Mouse (Mus musculus): ENCODE results near the gene Serpini1.
"Not testable (repeated sequence)": the region's sequence is repeated elsewhere in the genome, so short reads cannot be mapped to it uniquely, and the experiment has no call there.

Serpini1 gene

DNA sequence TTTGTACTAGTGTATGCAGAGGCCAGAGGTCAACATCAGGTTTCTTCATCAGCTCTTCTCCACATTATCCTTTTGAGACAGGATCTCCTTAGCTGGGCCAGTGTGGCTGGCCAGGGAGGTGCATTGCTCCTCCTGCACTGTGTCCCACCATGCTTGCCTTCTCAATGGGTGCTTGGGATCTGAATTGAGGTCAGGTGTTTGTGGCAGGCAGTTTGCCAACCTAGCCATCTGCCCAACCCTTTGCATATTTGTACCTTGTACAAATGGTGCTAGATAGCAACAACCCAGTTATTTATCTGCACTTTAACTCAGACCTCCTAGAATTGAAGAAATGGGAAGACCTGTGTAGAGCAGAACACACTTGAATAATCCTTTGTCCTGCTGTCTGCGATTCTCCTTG is 78.3 kb downstream of the Serpini1 start:
- no peak for DNase-seq (ENCODE audit: low spot score in 2 of 2)

DNA sequence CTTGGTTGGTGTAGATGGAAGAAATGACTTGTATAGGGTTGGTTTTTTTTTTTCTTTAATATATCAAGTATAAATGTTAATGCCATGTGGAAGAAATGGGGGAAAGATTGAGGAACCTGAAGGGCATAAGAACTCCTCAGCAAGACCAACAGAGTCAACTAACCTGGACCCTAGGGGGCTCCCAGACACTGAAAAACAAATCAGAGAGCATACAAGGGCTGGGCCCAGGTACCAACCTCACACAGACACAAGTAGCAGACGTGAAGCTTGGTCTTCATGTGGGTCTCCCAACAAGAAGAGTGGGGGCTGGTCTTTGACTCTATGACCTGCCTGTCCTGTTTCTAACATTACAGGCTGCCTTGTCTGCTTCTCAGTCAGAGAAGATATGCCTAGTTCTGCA is 82.2 kb downstream of the Serpini1 start:
- no peak for DNase-seq (ENCODE audit: low spot score in 2 of 2)

DNA sequence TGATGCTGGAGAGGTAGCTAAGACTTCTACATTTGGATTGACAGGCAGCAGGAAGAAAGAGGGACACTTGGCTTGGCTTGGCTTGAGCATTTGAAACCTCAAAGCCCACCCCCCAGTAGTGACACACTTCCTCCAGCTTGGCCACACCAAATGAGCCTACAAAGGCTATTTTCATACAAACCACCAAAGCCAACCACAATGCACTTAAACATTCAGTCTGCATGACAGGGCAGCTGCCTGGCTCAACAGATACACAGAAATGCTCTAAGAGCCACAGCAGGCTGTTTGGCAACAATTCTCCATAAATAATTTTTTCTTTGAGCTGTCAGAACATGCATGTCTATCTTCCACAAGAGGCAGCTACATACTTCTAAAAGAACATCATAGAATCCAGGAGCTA is 90.2 kb downstream of the Serpini1 start:
- DNase-seq (ENCODE audit: low spot score in 2 of 2), result no peak

DNA sequence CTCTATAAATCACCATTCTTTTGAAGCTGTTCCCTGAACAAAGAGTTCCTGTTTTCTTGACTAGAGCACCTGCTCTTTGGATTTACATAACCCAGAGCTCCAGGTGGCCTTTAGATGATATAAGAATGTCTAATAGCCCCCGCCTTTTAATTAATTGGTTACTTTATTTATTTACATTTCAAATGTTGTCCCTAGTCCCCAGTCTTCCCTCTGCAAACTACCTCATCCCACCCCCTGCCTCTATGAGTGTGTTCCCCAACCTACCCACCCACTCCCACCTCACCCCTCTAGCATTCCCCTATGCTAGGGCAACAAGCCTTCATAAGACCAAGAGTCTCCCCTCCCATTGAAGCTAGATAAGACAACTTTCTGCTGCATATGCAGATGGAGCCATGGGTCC is 90.9 kb downstream of the Serpini1 start:
- no peak for DNase-seq (ENCODE audit: low spot score in 2 of 2)

DNA sequence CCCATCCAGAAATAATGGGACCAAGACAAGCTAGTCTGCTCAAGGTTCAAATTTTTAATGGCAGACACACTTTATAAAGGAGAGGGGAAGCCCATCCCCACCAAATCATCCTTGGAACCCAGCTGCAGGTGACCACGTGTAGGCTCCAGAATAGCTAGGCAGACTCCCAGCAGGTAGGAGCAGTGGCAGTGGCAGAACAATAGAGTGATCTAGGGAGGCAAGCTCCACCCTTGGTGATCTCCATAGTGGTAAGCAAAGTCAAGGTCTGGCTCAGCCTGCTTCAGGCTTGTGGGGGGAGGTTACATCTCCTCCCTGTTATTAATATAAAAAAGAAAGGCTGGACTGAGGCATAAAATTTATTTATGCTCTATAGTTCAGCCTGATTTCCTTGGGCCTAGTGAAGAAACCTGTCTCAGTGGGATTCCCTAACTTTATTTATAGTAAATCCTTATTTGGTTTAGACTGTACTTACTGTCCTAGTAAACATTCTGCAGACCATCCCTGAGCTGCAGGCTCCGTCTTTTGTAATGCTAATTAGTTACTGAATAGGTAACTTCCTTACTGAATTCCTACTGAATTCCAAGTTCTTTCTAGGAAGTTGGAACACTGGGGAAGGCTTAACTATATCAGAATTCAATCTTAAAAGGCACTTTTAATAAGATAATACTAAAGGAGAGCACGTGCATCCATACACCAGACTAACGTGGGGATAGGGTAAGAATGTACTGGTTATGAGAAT is 93.2 kb downstream of the Serpini1 start:
- DNase-seq (ENCODE audit: low spot score in 2 of 2), result not testable (repeated sequence)

GRCm38 (mm10) chr3:75651603-75652115 is 94.3 kb downstream of the Serpini1 start:
- DNase-seq (ENCODE audit: low spot score in 2 of 2), result no peak

GRCm38 (mm10) chr3:75653901-75654300 is 96.6 kb downstream of the Serpini1 start:
- DNase-seq (ENCODE audit: low spot score in 2 of 2), result not testable (repeated sequence)

GRCm38 (mm10) chr3:75655578-75656344 is 98.4 kb downstream of the Serpini1 start:
- DNase-seq (ENCODE audit: low spot score in 2 of 2), result no peak

DNA sequence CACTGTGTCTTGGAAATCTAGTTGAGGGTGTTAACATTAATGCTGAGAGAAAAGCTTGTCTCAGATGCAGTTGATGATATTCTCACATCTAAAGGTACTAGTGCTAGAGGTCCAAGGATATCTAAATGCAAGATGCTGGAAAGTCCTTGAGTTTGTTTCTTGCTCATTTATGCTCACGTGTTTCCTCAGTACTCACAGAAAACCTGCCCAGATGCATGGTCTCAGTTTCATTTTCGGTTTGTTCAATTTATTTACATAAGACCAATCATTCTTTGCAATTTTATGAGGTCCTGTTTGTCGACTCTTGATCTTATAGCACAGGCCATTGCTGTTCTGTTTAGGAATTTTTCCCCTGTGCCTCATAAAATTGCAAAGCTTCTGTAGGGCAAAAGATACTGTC is 109.6 kb downstream of the Serpini1 start:
- no peak for DNase-seq (ENCODE audit: low spot score in 2 of 2)

GRCm38 (mm10) chr3:75670425-75670824 is 113.1 kb downstream of the Serpini1 start:
- no peak for DNase-seq (ENCODE audit: low spot score in 2 of 2)

- no peak for DNase-seq (ENCODE audit: low spot score in 2 of 2)
These were observed 125.5 kb downstream of the Serpini1 start for GRCm38 (mm10) chr3:75682881-75683280.

DNA sequence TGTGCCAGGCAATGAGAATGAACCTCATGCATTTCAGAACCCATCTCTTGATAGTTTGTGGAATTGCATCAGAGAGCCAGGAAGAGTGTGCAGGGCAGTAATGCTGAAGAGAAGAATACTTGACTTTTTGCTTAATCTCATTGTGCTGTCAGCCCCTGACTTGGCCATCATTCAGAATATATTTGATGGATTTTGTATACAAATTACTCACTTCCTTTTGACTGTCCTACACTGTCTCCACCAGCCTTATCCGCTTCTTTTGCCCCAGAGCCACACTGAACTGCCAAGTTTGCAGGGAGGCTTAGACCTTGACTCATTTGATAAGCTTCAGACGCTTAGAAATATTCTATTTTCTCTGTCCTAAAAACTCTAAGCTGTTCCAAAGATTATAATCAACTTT is 129.4 kb downstream of the Serpini1 start:
- no peak for DNase-seq (ENCODE audit: low spot score in 2 of 2)

DNA sequence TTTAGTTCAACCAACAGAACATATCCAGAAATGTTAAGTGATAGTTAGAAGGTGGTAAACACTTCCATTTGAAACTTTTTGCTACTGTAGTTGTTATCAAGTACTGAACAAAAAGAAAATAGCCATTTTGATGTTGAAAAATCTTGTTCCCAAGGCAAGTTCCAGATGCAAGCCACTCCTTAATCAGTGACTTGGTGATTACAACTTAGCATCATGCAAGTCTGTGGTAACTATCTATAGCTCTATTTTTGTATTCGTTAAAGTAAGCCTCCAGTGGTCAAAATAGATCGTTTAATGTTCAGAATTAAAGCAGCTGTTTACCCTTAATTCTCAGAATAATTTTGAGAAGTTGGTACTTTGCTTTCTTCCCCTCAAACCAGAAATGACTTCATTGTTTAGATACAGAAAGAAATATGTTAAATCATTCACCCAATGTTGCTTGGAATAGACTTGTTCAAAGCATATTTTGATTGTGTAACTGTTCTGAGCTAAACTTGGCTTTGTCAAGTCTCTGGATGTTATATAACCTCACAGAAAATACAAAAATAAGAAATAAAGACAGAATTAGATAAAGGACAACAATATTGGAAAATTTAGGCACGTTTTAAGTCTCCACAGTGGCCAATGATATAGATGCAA is 130.0 kb downstream of the Serpini1 start:
- no peak for DNase-seq (ENCODE audit: low spot score in 2 of 2)

- DNase-seq (ENCODE audit: low spot score in 2 of 2), result no peak
These were observed 133.0 kb downstream of the Serpini1 start for GRCm38 (mm10) chr3:75690321-75690720.

- no peak for DNase-seq (ENCODE audit: low spot score in 2 of 2)
These were observed 134.7 kb downstream of the Serpini1 start for GRCm38 (mm10) chr3:75692088-75692487.
